Mouse (Mus musculus) embryonic facial prominence, embryonic 13.5 days (tissue): ENCODE measurements around the gene Rsg1. TPM values are rescaled to one million over a fixed set of nuclear protein-coding genes. Genes with fewer than 3 reads are reported as not detected.

Experiments
- polyA plus RNA-seq: library from polyadenylated mRNA; unstranded; fragments of >200 nt; fragmentation: Nextera tagmentation; extraction: Ambion mirVana; gene quantifications from 2 replicates; pipeline ENCODE4 v1.2.1, GENCODE M21; 2015

Gene Rsg1
- polyA plus RNA-seq, 1 experiment from 2014 or later = 7.4 TPM

Other genes starting within 250 kb of the Rsg1 start
- 38.9 and 40.2 TPM in 2 replicates for gene Atp13a2, start 227.1 kb upstream of the Rsg1 start, polyA plus RNA-seq
- 771 and 792 TPM in 2 replicates for gene Mfap2, start 203.5 kb upstream of the Rsg1 start, polyA plus RNA-seq
- 6.1 and 7.8 TPM in 2 replicates for gene Crocc, start 153.4 kb upstream of the Rsg1 start, polyA plus RNA-seq
- gene Necap2, start 135.6 kb upstream of the Rsg1 start, polyA plus RNA-seq = 76.7 and 83.5 TPM in 2 replicates
- 0.22 and 0.32 TPM in 2 replicates for gene Spata21, start 125.6 kb upstream of the Rsg1 start, polyA plus RNA-seq
- 40.5 and 42.4 TPM in 2 replicates for gene Szrd1, start 74.2 kb upstream of the Rsg1 start, polyA plus RNA-seq
- gene Fbxo42, start 66.0 kb upstream of the Rsg1 start, polyA plus RNA-seq = 23.3 and 24.2 TPM in 2 replicates
- gene Arhgef19, start 25.5 kb downstream of the Rsg1 start, polyA plus RNA-seq = 18.9 and 23.3 TPM in 2 replicates
- 2.6 and 4.0 TPM in 2 replicates for gene Epha2, start 87.3 kb downstream of the Rsg1 start, polyA plus RNA-seq
- 1.7 and 2.9 TPM in 2 replicates for gene Fam131c, start 154.3 kb downstream of the Rsg1 start, polyA plus RNA-seq
- 0.18 and 0.39 TPM in 2 replicates for gene Clcnka, start 184.8 kb downstream of the Rsg1 start, polyA plus RNA-seq
- not detected in 2 replicates for gene Clcnkb, start 202.1 kb downstream of the Rsg1 start, polyA plus RNA-seq
- gene Hspb7, start 206.8 kb downstream of the Rsg1 start, polyA plus RNA-seq = 0.63 TPM in 1 of 2 replicates, not detected in the other
- not detected in 2 replicates for gene Srarp, start 222.1 kb downstream of the Rsg1 start, polyA plus RNA-seq
- 43.4 and 43.8 TPM in 2 replicates for gene Zbtb17, start 230.7 kb downstream of the Rsg1 start, polyA plus RNA-seq